8 mouse cellular contexts compared by ENCODE assay signal in the genomic region with DNA sequence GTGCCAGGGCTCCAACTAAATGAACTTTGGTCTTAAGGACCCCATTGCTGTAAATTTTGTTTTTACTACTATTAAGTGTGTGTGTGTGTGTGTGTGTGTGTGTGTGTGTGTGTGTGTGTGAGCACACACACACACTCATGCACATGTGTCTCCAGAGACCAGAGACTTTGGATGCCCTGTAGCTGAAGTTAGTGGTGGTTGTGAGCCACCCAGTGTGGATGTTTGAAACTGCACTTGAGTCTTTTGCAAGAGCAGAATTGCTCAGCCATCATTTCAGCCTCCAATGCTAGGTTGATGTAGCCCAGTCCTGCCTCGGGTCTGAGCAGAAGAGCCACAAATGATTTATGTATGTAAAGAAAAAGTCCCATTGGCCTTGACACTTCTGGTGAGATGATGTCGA. TPM values are rescaled to one million over a fixed set of nuclear protein-coding genes. Genes with fewer than 3 reads are reported as not detected.
DNase-seq lines count a peak whose midpoint lies in the region; ATAC-seq lines count a peak whose summit lies in the region.

No protein-coding gene starts in this region.

- peak; percentile 68 to 70 for DNase-seq in cerebellum, postnatal 10 days
- no peak for DNase-seq in cerebellum, adult 11-12 months
- peak; percentile 45 to 51 for DNase-seq in left cerebral cortex, adult 18-20 months (ENCODE audit: low spot score in 2 of 2)
- DNase-seq in left cerebral cortex, postnatal 36 days (ENCODE audit: low spot score in 2 of 2) = no peak
- DNase-seq in NIH3T3 (ENCODE audit: low read depth) = peak; percentile 71
- peak; percentile 24 for DNase-seq in left cerebral cortex, postnatal 4 days
- no peak for DNase-seq in ovary, postnatal 10 days (ENCODE audit: low spot score)

- intact Hi-C loops in left cerebral cortex, postnatal 36 days (cut with DNase I) = loop anchor here (5.0 to 10.0 kb wide), 2 partner anchors 156 to 409 kb away; no protein-coding TSS in a partner anchor
- intact Hi-C loops in left cerebral cortex, postnatal 4 days (cut with DNase I) = loop anchor here (10.0 kb wide), 1 partner anchor 159 kb away; a partner anchor contains a TSS

- ATAC-seq in CD4-positive, CD25-positive, alpha-beta regulatory T cell, adult 4 months = no peak

RNA-seq across cellular contexts. Expression of a gene that starts 37.3 kb away (rescaled TPM):
- total RNA-seq in left cerebral cortex, adult 18-20 months (2021) = 1 to 10 TPM; 1.4 to 1.5 TPM
- 1 to 10 TPM; 1.5 to 3.8 TPM for total RNA-seq in left cerebral cortex, postnatal 36 days (2021)
- 1 to 10 TPM; 1.3 to 1.4 TPM for total RNA-seq in left cerebral cortex, postnatal 4 days (2021)
- not detected for polyA plus RNA-seq in CD4-positive, CD25-positive, alpha-beta regulatory T cell, adult 4 months (2017; shearing (Covaris generic))

Comparison
In these comparisons a context has a peak if more than half of its experiments do, and no peak if none do; other contexts are left out.
1. DNase-seq: peak in cerebellum, postnatal 10 days (2 of 2), left cerebral cortex, adult 18-20 months (2 of 2), NIH3T3 (single experiment) and left cerebral cortex, postnatal 4 days (single experiment); none in cerebellum, adult 11-12 months (single experiment), left cerebral cortex, postnatal 36 days (0 of 2) and ovary, postnatal 10 days (single experiment).